In the genomic region with DNA sequence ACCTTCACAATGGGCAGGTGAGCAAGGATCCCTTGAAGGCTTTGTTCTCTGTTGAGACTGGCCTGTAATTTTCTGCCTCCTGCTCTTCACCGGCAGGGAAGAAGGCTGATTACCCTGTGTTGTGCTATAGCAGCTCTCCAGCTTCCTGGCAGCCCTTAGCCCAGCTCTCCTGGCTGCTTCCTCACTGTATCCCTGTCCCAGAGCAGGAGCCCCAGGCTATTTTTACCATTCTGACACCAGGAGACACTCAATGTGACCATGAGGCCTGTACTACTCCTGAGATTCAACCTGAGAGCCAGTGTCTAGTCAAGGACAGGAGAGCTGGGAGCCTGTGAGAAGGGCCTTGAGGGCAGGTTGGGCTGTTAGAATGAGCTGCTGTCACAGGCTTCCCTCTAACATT, we compare ENCODE assay signal across 27 mouse cellular contexts. TPM values are rescaled to one million over a fixed set of nuclear protein-coding genes. Genes with fewer than 3 reads are reported as not detected.
DNase-seq lines count a peak whose midpoint lies in the region; ATAC-seq lines count a peak whose summit lies in the region.
"Had no signal": no experiment of that assay in that cellular context is flagged by ENCODE, and none has a peak within 500 bp of the region (broad histone marks: within the 10 kb centered on the region; RNA-seq: fewer than 3 reads in every experiment).

No protein-coding gene starts in this region.

- H3K4me2 ChIP-seq in heart, embryonic 14.5 days (ENCODE audit: low read length) = no peak overlapping the region
- H3K4me2 ChIP-seq: hindbrain, embryonic 13.5 days; liver, embryonic 15.5 days; neural tube, embryonic 13.5 days had no signal

- peaks cover 36% of the 10 kb centered on the region for H3K4me1 ChIP-seq in heart, embryonic 10.5 days
- peaks cover 22 to 32% of the 10 kb centered on the region in 2 experiments for H3K4me1 ChIP-seq in heart, embryonic 14.5 days (ENCODE audit: control insufficient read depth in 2 of 2, insufficient read depth in 2 of 2, low read length in 2 of 2)

- intact Hi-C loops in heart, postnatal 25 days (cut with DNase I) = no loop called here

- H3K27me3 ChIP-seq in heart, embryonic 10.5 days (ENCODE audit: insufficient read depth, poor library complexity, severe bottlenecking) = no peaks in the 10 kb centered on the region
- H3K27me3 ChIP-seq in heart, embryonic 14.5 days (ENCODE audit: control insufficient read depth, insufficient read depth, low read length) = no peaks in the 10 kb centered on the region
- H3K27me3 ChIP-seq: CH12.LX; hindbrain, embryonic 13.5 days; liver, embryonic 15.5 days; neural tube, embryonic 13.5 days; Patski had no signal

- DNase-seq in heart, adult 11 months = peak; percentile 98
- no peak for DNase-seq in heart, postnatal 25 days (ENCODE audit: low spot score)
- DNase-seq in heart, embryonic 10.5 days (ENCODE audit: low spot score) = no peak
- peak; percentile 84 for DNase-seq in skeletal muscle tissue, adult 2 months (ENCODE audit: low read depth, low spot score)
- no peak for DNase-seq in frontal cortex, postnatal 10 days (ENCODE audit: low spot score in 2 of 2)
- DNase-seq in layer of hippocampus, postnatal 36 days = no peak
- DNase-seq: adrenal gland, adult 2 months; B cell, adult 2 months; cerebellum, adult 11-12 months; cerebellum, postnatal 14 days; kidney, adult 18-20 months; liver; lung, postnatal 4 days; midbrain, embryonic 14.5 days; thymus, postnatal 14 days had no signal

- H3K9me3 ChIP-seq in heart, embryonic 10.5 days = no peaks in the 10 kb centered on the region
- no peaks in the 10 kb centered on the region for H3K9me3 ChIP-seq in heart, embryonic 14.5 days (ENCODE audit: control insufficient read depth, low read length)
- H3K9me3 ChIP-seq: G1E; hindbrain, embryonic 13.5 days; limb, embryonic 10.5 days; liver, embryonic 15.5 days; neural tube, embryonic 13.5 days had no signal

- 81% methylated on average over 1 of the region's 1 CpGs for WGBS in heart, embryonic 10.5 days
- WGBS in heart, embryonic 14.5 days = 50% methylated on average over 1 of the region's 1 CpGs

- no peak overlapping the region; the same call in 1 of the 2 replicates for H3K4me3 ChIP-seq in heart, embryonic 10.5 days
- no peak overlapping the region for H3K4me3 ChIP-seq in heart, embryonic 14.5 days (ENCODE audit: control insufficient read depth in 1 of 2, insufficient read depth in 1 of 2, low read depth in 1 of 2, low read length in 2 of 2)
- H3K4me3 ChIP-seq: forebrain, embryonic 10.5 days; hindbrain, embryonic 13.5 days; limb, embryonic 10.5 days; liver, embryonic 15.5 days; neural tube, embryonic 13.5 days had no signal

- H3K27ac ChIP-seq in heart, embryonic 10.5 days = peak overlapping the region; percentile 43; the same call in 1 of the 2 replicates
- H3K27ac ChIP-seq in heart, embryonic 14.5 days (replicated peaks in 1 of 2; ENCODE audit: control insufficient read depth in 1 of 2, insufficient read depth in 1 of 2, low read depth in 2 of 2, low read length in 2 of 2) = peak overlapping the region; percentile 85 to 86
- H3K27ac ChIP-seq: forebrain, embryonic 10.5 days; hindbrain, embryonic 13.5 days; limb, embryonic 10.5 days; liver, embryonic 15.5 days; neural tube, embryonic 13.5 days had no signal

- ATAC-seq in heart, embryonic 14.5 days (ENCODE audit: insufficient number of reproducible peaks, insufficient read depth, low FRiP score, low read depth) = no peak
- ATAC-seq: inflammation-experienced regulatory T-cells, adult 6 months; Patski had no signal

- H3K9ac ChIP-seq in heart, embryonic 14.5 days (ENCODE audit: low read length) = peak overlapping the region; percentile 38
- H3K9ac ChIP-seq: hindbrain, embryonic 13.5 days; liver, embryonic 15.5 days; neural tube, embryonic 13.5 days had no signal

- peaks cover 60% of the 10 kb centered on the region for H3K36me3 ChIP-seq in heart, embryonic 10.5 days
- peaks cover 63% of the 10 kb centered on the region for H3K36me3 ChIP-seq in heart, embryonic 14.5 days (ENCODE audit: control insufficient read depth, insufficient read depth, low read length)

RNA-seq across cellular contexts. Expression of gene Gzmm, which starts 2.1 kb away (rescaled TPM):
- total RNA-seq in heart, postnatal 25 days (2021) = 1 to 10 TPM; 6.0 to 7.2 TPM
- 0.46 and 0.54 TPM in 2 replicates for polyA plus RNA-seq in heart, embryonic 10.5 days (2016; fragmentation: Nextera tagmentation; extraction: Ambion mirVana)
- 0.77 and 0.94 TPM in 2 replicates for polyA plus RNA-seq in heart, embryonic 14.5 days (2014; fragmentation: Nextera tagmentation; extraction: Ambion mirVana)
- 1 to 10 TPM; 2.4 to 2.5 TPM for total RNA-seq in layer of hippocampus, postnatal 36 days (2021)

RNA-seq across cellular contexts. Expression of gene Cdc34, which starts 4.7 kb away (rescaled TPM):
- 100 to 1,000 TPM; 183 to 190 TPM for total RNA-seq in heart, postnatal 25 days (2021)
- polyA plus RNA-seq in heart, embryonic 10.5 days (2016; fragmentation: Nextera tagmentation; extraction: Ambion mirVana) = 188 and 215 TPM in 2 replicates
- 106 and 109 TPM in 2 replicates for polyA plus RNA-seq in heart, embryonic 14.5 days (2014; fragmentation: Nextera tagmentation; extraction: Ambion mirVana)
- total RNA-seq in layer of hippocampus, postnatal 36 days (2021) = 10 to 100 TPM; 67.0 to 70.2 TPM

RNA-seq across cellular contexts. Expression of gene Tpgs1, which starts 17.5 kb away (rescaled TPM):
- total RNA-seq in heart, postnatal 25 days (2021) = 10 to 100 TPM; 18.3 to 19.4 TPM
- 52.3 and 59.4 TPM in 2 replicates for polyA plus RNA-seq in heart, embryonic 10.5 days (2016; fragmentation: Nextera tagmentation; extraction: Ambion mirVana)
- 44.5 and 48.2 TPM in 2 replicates for polyA plus RNA-seq in heart, embryonic 14.5 days (2014; fragmentation: Nextera tagmentation; extraction: Ambion mirVana)
- total RNA-seq in layer of hippocampus, postnatal 36 days (2021) = 10 to 100 TPM; 64.6 to 68.3 TPM

RNA-seq across cellular contexts. Expression of gene Bsg, which starts 17.6 kb away (rescaled TPM):
- 1,000 to 10,000 TPM; 1,236 to 1,242 TPM for total RNA-seq in heart, postnatal 25 days (2021)
- 1,251 and 1,319 TPM in 2 replicates for polyA plus RNA-seq in heart, embryonic 10.5 days (2016; fragmentation: Nextera tagmentation; extraction: Ambion mirVana)
- polyA plus RNA-seq in heart, embryonic 14.5 days (2014; fragmentation: Nextera tagmentation; extraction: Ambion mirVana) = 989 and 1,200 TPM in 2 replicates
- 100 to 1,000 TPM; 555 to 610 TPM for total RNA-seq in layer of hippocampus, postnatal 36 days (2021)

RNA-seq across cellular contexts. Expression of gene Madcam1, which starts 22.3 kb away (rescaled TPM):
- total RNA-seq in heart, postnatal 25 days (2021) = not detected
- 0.38 and 1.3 TPM in 2 replicates for polyA plus RNA-seq in heart, embryonic 10.5 days (2016; fragmentation: Nextera tagmentation; extraction: Ambion mirVana)
- 1.00 and 1.8 TPM in 2 replicates for polyA plus RNA-seq in heart, embryonic 14.5 days (2014; fragmentation: Nextera tagmentation; extraction: Ambion mirVana)
- not detected for total RNA-seq in layer of hippocampus, postnatal 36 days (2021)
- total RNA-seq: adrenal gland, adult 2 months; G1E; megakaryocyte-erythroid progenitor cell, adult 5-6 weeks had no signal
- polyA plus RNA-seq: adrenal gland, adult 2 months; frontal cortex, adult 2 months; G1E; inflammation-experienced regulatory T-cells, adult 6 months; Patski had no signal

Comparison
In these comparisons a context has a peak if more than half of its experiments do, and no peak if none do; other contexts are left out.
1. DNase-seq: peak in heart, adult 11 months (single experiment) and skeletal muscle tissue, adult 2 months (single experiment); none in heart, postnatal 25 days (single experiment), heart, embryonic 10.5 days (single experiment), frontal cortex, postnatal 10 days (0 of 2) and layer of hippocampus, postnatal 36 days (0 of 2).